Mouse (Mus musculus) intestine, embryonic 16.5 days (tissue): Measurements from ENCODE around the gene Olfr996. TPM values are rescaled to one million over a fixed set of nuclear protein-coding genes. Genes with fewer than 3 reads are reported as not detected.
"Not testable (repeated sequence)": the region's sequence is repeated elsewhere in the genome, so short reads cannot be mapped to it uniquely, and the experiment has no call there.

ENCODE experiments used
- ATAC-seq: fragments of 200-750 bp; cut with Nextera tagmentation; 2 replicates; pipeline ENCODE4 v1.8.0; 2017; ENCODE audit warnings: moderate TSS enrichment, moderate library complexity
- H3K27ac ChIP-seq: fragments of 300-500 bp; sonication (generic); 2 replicates; pipeline ENCODE4 v1.5.1; 2014; ENCODE audit warnings: mild to moderate bottlenecking, low read length
- H3K27me3 ChIP-seq: fragments of 300-500 bp; sonication (generic); replicated peaks from 2 replicates; pipeline ENCODE4 v1.6.1; 2014; ENCODE audit warnings: low read length, control low read depth, mixed read lengths; ENCODE audit not compliant: control insufficient read depth, insufficient read depth
- H3K36me3 ChIP-seq: fragments of 300-500 bp; sonication (generic); 2 replicates; pipeline ENCODE4 v1.6.1; 2014; ENCODE audit warnings: low read length, control low read depth; ENCODE audit not compliant: control insufficient read depth, insufficient read depth
- H3K4me1 ChIP-seq: fragments of 300-500 bp; sonication (generic); 2 replicates; pipeline ENCODE4 v1.6.1; 2014; ENCODE audit warnings: low read length, control low read depth, mixed read lengths; ENCODE audit not compliant: control insufficient read depth, insufficient read depth
- H3K4me2 ChIP-seq: fragments of 300-500 bp; sonication (generic); 2 replicates; pipeline ENCODE4 v1.6.1; 2014; ENCODE audit warnings: low read depth, low read length, control low read depth
- H3K4me3 ChIP-seq: fragments of 300-500 bp; sonication (generic); 2 replicates; pipeline ENCODE4 v1.5.1; 2014; ENCODE audit warnings: mild to moderate bottlenecking, low read length
- H3K9ac ChIP-seq: fragments of 300-500 bp; sonication (generic); 2 replicates; pipeline ENCODE4 v1.6.1; 2014; ENCODE audit warnings: low read depth, low read length
- H3K9me3 ChIP-seq: fragments of 300-500 bp; sonication (generic); 2 replicates; pipeline ENCODE4 v1.6.1; 2016; ENCODE audit warnings: low read length, control low read depth; ENCODE audit not compliant: control insufficient read depth
- WGBS: fragments of 180-500 bp; shearing (Covaris S2); extraction: QIAGEN DNeasy Blood & Tissue Kit; methylation state at CpG from one replicate; pipeline ENCODE4 v1.1.7; 2014; 5-methylcytosine and 5-hydroxymethylcytosine counted together
- polyA plus RNA-seq: library from polyadenylated mRNA; unstranded; fragments of >200 nt; fragmentation: Nextera tagmentation; extraction: Ambion mirVana; gene quantifications from 2 replicates; pipeline ENCODE4 v1.2.1, GENCODE M21; 2015

Gene Olfr996
- polyA plus RNA-seq: not detected in 2 replicates

DNA sequence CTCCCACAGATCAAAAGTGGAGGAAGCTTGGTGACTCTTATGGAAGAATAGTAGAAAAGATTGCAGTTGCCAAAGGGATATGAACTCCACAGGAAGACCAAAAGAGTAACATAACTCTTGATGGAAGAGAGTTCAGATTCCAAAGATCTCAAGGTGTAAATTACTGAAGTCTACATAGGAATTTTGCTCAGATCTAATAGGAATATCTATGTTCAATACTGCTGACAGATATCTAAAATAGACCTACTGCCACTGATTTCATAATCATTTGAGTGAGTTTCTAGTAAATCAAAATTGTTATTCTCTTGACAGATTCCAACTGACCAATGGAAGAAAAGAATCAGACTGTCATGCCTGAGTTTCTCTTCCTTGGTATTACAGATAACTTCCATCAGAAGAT lies at the start of gene Olfr996:
TSS of gene Olfr996 (plus strand) at position 301 of the 400 bp plus-strand sequence.
- Histone ChIP-seq H3K36me3 (no peaks in the 10 kb centered on the region), H3K4me2 (no peak within 1 kb of the TSS), H3K27ac (no peak within 1 kb of the TSS), H3K4me1 (no peaks in the 10 kb centered on the region), H3K9me3 (no peaks in the 10 kb centered on the region), H3K4me3 (no peak within 1 kb of the TSS), H3K27me3 (no peaks in the 10 kb centered on the region), H3K9ac (no peak within 1 kb of the TSS)
- ATAC-seq: no peak

DNA sequence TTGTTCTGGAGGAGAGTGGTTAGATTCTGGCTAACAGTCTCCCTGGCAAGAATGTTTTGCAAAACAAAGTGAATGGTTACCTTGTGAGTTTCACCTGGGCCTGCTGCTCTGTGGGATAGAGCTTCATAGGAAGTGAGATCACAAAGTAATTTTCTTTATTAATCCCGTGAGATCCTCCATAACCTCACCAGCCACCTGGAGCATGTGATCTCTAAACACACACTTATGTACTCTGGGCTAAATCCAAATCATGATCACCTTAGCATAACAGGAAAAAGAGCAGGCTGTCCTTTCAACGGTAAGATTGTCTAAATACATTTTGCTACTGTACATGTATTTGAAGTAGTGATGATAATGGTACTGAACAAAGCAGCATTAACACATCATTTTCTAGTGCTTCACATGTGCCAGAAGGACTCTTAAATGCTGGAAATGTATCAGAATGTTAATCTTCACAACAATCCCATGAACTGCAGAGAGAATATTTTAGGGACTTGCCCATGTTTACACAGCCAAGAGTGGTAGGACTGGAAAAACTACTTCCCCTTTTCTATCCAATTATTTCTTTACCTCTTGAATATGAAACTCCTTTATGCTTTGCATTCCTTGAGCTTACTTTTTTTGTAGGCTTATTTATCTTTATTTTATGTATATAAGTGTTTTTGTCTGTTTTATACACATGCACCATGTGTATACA lies 46.8 kb upstream of the Olfr996 start:
- Histone ChIP-seq H3K9ac (no peak overlapping the region), H3K4me3 (no peak overlapping the region), H3K4me2 (no peak overlapping the region), H3K36me3 (no peaks in the 10 kb centered on the region), H3K9me3 (no peaks in the 10 kb centered on the region), H3K27ac (no peak overlapping the region), H3K27me3 (no peaks in the 10 kb centered on the region), H3K4me1 (no peaks in the 10 kb centered on the region)
- WGBS: 63% methylated on average over 2 of the region's 2 CpGs
- ATAC-seq: no peak

DNA sequence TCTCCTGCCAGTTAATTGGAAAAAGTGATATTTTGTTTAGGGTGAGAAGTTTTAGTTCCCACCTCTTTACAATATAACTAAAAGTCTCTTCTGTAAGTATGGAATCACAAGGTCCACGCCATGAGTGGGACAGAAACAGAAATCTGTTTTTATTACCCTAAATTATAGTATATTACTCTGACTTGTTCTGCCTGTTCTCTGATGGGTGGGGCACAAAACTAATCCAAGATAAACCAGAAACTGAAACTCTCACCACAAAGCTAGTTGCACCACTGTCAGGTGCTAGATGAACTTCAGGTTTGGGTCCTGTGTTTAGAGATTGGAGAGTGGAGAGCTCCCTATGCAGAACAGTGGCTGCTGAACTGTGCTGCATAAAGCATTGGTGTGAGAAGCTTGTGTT lies 45.1 kb upstream of the Olfr996 start:
- 63% methylated on average over 1 of the region's 1 CpGs for WGBS
- Histone ChIP-seq H3K9me3 (no peaks in the 10 kb centered on the region), H3K4me3 (no peak overlapping the region), H3K4me2 (no peak overlapping the region), H3K36me3 (no peaks in the 10 kb centered on the region), H3K9ac (no peak overlapping the region), H3K27me3 (no peaks in the 10 kb centered on the region), H3K4me1 (no peaks in the 10 kb centered on the region), H3K27ac (no peak overlapping the region)
- peak; percentile 77 for ATAC-seq

DNA sequence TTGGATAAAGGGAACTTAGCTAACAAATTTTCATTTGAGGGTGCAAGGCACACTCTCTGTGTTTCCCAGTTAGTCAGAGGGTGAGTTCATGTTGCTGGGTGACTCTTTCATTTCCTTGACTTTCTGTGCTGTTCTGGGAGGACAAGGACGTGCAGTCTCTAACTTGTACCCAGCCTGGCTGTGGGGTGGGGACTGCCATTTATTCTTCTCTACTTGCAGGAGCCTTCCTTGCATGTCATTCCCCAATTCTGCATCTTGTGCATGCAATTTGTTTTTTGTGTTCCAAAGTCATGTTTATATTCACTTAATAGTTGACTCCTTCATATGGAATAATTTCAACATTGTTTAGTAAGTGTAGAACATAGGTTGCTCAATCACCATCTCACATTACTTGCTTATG lies 24.2 kb upstream of the Olfr996 start:
- H3K9ac ChIP-seq: no peak overlapping the region
- WGBS: 42% methylated on average over 1 of the region's 1 CpGs
- H3K27ac ChIP-seq: no peak overlapping the region
- no peaks in the 10 kb centered on the region for H3K27me3 ChIP-seq
- ATAC-seq: no peak
- no peaks in the 10 kb centered on the region for H3K36me3 ChIP-seq
- H3K9me3 ChIP-seq: no peaks in the 10 kb centered on the region
- no peak overlapping the region for H3K4me3 ChIP-seq
- no peak overlapping the region for H3K4me2 ChIP-seq
- no peaks in the 10 kb centered on the region for H3K4me1 ChIP-seq

GRCm38 (mm10) chr2:85560226-85560625 lies 18.8 kb upstream of the Olfr996 start:
- Histone ChIP-seq H3K36me3 (no peaks in the 10 kb centered on the region), H3K4me2 (no peak overlapping the region), H3K4me3 (no peak overlapping the region), H3K27me3 (no peaks in the 10 kb centered on the region), H3K9ac (no peak overlapping the region), H3K4me1 (no peaks in the 10 kb centered on the region), H3K9me3 (no peaks in the 10 kb centered on the region), H3K27ac (no peak overlapping the region)
- no peak for ATAC-seq
- 33% methylated on average over 4 of the region's 4 CpGs for WGBS

DNA sequence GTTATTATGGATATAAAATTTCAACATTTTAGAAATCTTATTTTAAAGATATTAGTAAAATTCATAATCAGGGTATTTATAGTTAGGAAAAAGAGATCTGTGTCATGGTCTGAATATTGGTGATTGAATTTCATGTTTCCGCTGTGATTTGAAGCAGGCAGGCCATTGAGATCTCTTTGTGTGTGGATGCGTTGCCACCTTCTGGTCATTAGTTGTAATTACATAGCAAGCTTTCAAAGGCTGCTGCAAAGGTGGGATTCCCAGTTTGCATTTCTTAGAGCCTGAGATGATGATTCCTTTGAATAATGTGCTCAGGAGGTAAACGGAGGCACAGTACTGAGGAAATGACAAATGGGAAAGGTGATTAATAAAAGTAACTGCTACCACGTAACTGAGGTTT lies 17.8 kb upstream of the Olfr996 start:
- H3K27me3 ChIP-seq: no peaks in the 10 kb centered on the region
- no peaks in the 10 kb centered on the region for H3K9me3 ChIP-seq
- no peaks in the 10 kb centered on the region for H3K36me3 ChIP-seq
- no peak for ATAC-seq
- WGBS: 19% methylated on average over 4 of the region's 4 CpGs
- no peak overlapping the region for H3K9ac ChIP-seq
- no peak overlapping the region for H3K4me3 ChIP-seq
- no peaks in the 10 kb centered on the region for H3K4me1 ChIP-seq
- H3K27ac ChIP-seq: no peak overlapping the region
- H3K4me2 ChIP-seq: no peak overlapping the region

- not testable (repeated sequence) for H3K27ac ChIP-seq, H3K27me3 ChIP-seq, H3K4me1 ChIP-seq, H3K4me3 ChIP-seq, H3K9me3 ChIP-seq, H3K9ac ChIP-seq, H3K4me2 ChIP-seq, H3K36me3 ChIP-seq, ATAC-seq
- 90% methylated on average over 2 of the region's 2 CpGs for WGBS
Measured at GRCm38 (mm10) chr2:85588648-85589047, 9.6 kb downstream of the Olfr996 start, which contains the start of gene Olfr998. Gene Olfr998, plus strand, starts transcription at chr2:85588948.

DNA sequence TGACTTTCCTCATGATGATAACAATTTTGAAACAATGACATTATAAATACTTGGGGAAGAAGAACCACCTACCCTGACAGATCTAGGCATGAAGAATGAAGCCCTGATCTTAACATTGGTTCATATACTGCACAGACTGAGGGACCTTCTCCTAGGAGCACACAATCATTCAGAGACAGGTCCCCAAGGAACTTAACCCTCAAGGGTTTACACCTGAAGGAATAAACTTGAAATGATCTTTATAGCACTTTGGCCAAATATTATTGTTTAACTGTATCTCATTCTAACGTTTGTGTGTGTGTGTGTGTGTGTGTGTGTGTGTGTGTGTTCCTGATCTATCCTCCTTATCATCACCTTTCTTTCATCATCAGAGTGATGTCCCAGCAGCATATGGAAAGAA lies 32.8 kb downstream of the Olfr996 start, which contains the start of gene Olfr1000:
TSS of gene Olfr1000 (minus strand) at position 101 of the 400 bp plus-strand sequence.
- 65% methylated on average over 1 of the region's 1 CpGs for WGBS
- H3K36me3 ChIP-seq: no peaks in the 10 kb centered on the region
- no peak within 1 kb of the TSS for H3K9ac ChIP-seq
- no peak within 1 kb of the TSS for H3K4me2 ChIP-seq
- no peak within 1 kb of the TSS for H3K4me3 ChIP-seq
- no peaks in the 10 kb centered on the region for H3K27me3 ChIP-seq
- no peak for ATAC-seq
- no peaks in the 10 kb centered on the region for H3K9me3 ChIP-seq
- no peaks in the 10 kb centered on the region for H3K4me1 ChIP-seq
- H3K27ac ChIP-seq: no peak within 1 kb of the TSS
